ENCODE assay signal across 7 mouse cellular contexts in the genomic region with DNA sequence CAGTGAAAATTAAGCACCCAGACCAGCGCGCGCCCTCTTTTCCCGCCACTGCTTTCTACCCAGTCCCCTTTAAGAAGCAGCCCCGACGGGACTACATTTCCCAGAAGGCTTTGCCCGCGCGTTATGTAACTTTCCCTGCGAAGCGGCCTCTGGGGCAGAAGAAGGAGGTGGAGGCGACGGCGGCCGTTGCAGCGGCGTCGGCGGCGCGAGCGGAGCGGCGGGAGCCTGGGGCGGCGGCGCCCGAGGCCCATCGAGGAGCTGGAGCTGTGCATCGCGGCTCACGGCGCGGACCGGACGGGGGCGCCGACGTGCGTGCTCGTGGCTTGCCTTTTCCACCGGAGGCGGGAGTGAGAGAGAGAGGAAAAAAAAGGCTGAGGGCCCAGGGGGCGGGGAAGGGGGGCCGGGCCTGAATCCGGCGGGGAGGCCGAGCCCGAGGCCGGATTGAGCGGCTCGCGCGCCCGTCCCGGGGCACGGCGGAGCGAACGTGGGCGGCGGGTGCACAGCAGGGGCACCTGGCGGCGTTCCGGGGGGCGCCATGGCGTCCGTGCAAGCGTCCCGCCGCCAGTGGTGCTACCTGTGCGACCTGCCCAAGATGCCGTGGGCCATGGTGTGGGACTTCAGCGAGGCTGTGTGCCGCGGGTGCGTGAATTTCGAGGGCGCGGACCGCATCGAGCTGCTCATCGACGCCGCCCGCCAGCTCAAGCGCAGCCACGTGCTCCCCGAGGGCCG. TPM values are rescaled to one million over a fixed set of nuclear protein-coding genes. Genes with fewer than 3 reads are reported as not detected.
DNase-seq lines count a peak whose midpoint lies in the region; ATAC-seq lines count a peak whose summit lies in the region.

Gene Irf2bp1 (plus strand): TSS at position 143 of the 729 bp plus-strand sequence.

- DNase-seq in adrenal gland, adult 2 months, result peak; percentile 95
- peak; percentile 85 for DNase-seq in embryo, embryonic 11.5 days (ENCODE audit: low read depth, low spot score)
- peak; percentile 91 to 93 for DNase-seq in gastrocnemius, postnatal 36 days
- peak; percentile 94 to 96 for DNase-seq in left cerebral cortex, postnatal 25 days (ENCODE audit: low spot score in 2 of 2)
- peak; percentile 92 for DNase-seq in midbrain, embryonic 10.5 days (ENCODE audit: low spot score)
- DNase-seq in right cerebral cortex, postnatal 4 days, result peak; percentile 87

- H3K36me3 ChIP-seq in intestine, embryonic 15.5 days, result peaks cover 8% of the 10 kb centered on the region; the same call in 1 of the 2 replicates
- H3K36me3 ChIP-seq in midbrain, embryonic 10.5 days, result peaks cover 37% of the 10 kb centered on the region

- H3K27me3 ChIP-seq in intestine, embryonic 15.5 days (replicated peaks), result no peaks in the 10 kb centered on the region
- H3K27me3 ChIP-seq in midbrain, embryonic 10.5 days (ENCODE audit: low read depth, poor library complexity, severe bottlenecking), result no peaks in the 10 kb centered on the region

- peak within 1 kb of the TSS; percentile 99 for H3K27ac ChIP-seq in intestine, embryonic 15.5 days
- H3K27ac ChIP-seq in midbrain, embryonic 10.5 days (replicated peaks), result peak within 1 kb of the TSS; percentile 96

- peak within 1 kb of the TSS; percentile 78 for H3K4me3 ChIP-seq in intestine, embryonic 15.5 days (replicated peaks)
- H3K4me3 ChIP-seq in midbrain, embryonic 10.5 days, result peak within 1 kb of the TSS; percentile 98

- intact Hi-C loops in gastrocnemius, postnatal 36 days (cut with DNase I), result no loop called here
- intact Hi-C loops in left cerebral cortex, postnatal 25 days (cut with DNase I), result no loop called here

- under 1% methylated on average over 89 of the region's 90 CpGs for WGBS in intestine, embryonic 15.5 days
- WGBS in midbrain, embryonic 10.5 days, result under 1% methylated on average over 88 of the region's 90 CpGs

- peak within 1 kb of the TSS; percentile 98 for H3K4me2 ChIP-seq in intestine, embryonic 15.5 days (replicated peaks)

- H3K9ac ChIP-seq in intestine, embryonic 15.5 days, result peak within 1 kb of the TSS; percentile 93

- no peaks in the 10 kb centered on the region for H3K9me3 ChIP-seq in intestine, embryonic 15.5 days
- H3K9me3 ChIP-seq in midbrain, embryonic 10.5 days (replicated peaks), result no peaks in the 10 kb centered on the region

- peak; percentile 57 for ATAC-seq in intestine, embryonic 15.5 days

- peaks cover 56% of the 10 kb centered on the region for H3K4me1 ChIP-seq in intestine, embryonic 15.5 days (replicated peaks)
- H3K4me1 ChIP-seq in midbrain, embryonic 10.5 days, result peaks cover 74% of the 10 kb centered on the region

RNA-seq across cellular contexts. Expression of gene Irf2bp1, which starts in this region (rescaled TPM):
- 10 to 100 TPM; 36.8 to 44.3 TPM for total RNA-seq in adrenal gland, adult 2 months (2021)
- 74.8 and 78.3 TPM in 2 replicates for polyA plus RNA-seq in adrenal gland, adult 2 months (2012; rRNA removed)
- 10 to 100 TPM; 13.8 to 15.1 TPM for total RNA-seq in gastrocnemius, postnatal 36 days (2021)
- 24.5 and 24.6 TPM in 2 replicates for polyA plus RNA-seq in intestine, embryonic 15.5 days (2015; fragmentation: Nextera tagmentation; extraction: Ambion mirVana)
- 10 to 100 TPM; 46.7 to 48.3 TPM for total RNA-seq in left cerebral cortex, postnatal 25 days (2021)
- 21.4 and 23.5 TPM in 2 replicates for polyA plus RNA-seq in midbrain, embryonic 10.5 days (2016; fragmentation: Nextera tagmentation; extraction: Ambion mirVana)

Comparison
In these comparisons a context has a peak if more than half of its experiments do, and no peak if none do; other contexts are left out.
1. Peak in every context shown above with its lines: DNase-seq, ATAC-seq, H3K4me3 ChIP-seq and H3K27ac ChIP-seq.